Mouse (Mus musculus) heart, adult 18-20 months (tissue): Measurements from ENCODE around the gene Tmem174. TPM values are rescaled to one million over a fixed set of nuclear protein-coding genes. Genes with fewer than 3 reads are reported as not detected.

ENCODE experiments used
- DNase-seq, 2 experiments: peaks; one replicate each; pipeline ENCODE4 v3.0.0; 2021 to 2022; ENCODE audit warnings: mixed read lengths in 1 of 2
- total RNA-seq, 2 experiments: library from RNA; stranded (reverse); gene quantifications; 2 replicates each; pipeline ENCODE4 v1.2.3; 2021

The Tmem174 gene
- total RNA-seq, 2 experiments from 2014 or later = not detected

DNA sequence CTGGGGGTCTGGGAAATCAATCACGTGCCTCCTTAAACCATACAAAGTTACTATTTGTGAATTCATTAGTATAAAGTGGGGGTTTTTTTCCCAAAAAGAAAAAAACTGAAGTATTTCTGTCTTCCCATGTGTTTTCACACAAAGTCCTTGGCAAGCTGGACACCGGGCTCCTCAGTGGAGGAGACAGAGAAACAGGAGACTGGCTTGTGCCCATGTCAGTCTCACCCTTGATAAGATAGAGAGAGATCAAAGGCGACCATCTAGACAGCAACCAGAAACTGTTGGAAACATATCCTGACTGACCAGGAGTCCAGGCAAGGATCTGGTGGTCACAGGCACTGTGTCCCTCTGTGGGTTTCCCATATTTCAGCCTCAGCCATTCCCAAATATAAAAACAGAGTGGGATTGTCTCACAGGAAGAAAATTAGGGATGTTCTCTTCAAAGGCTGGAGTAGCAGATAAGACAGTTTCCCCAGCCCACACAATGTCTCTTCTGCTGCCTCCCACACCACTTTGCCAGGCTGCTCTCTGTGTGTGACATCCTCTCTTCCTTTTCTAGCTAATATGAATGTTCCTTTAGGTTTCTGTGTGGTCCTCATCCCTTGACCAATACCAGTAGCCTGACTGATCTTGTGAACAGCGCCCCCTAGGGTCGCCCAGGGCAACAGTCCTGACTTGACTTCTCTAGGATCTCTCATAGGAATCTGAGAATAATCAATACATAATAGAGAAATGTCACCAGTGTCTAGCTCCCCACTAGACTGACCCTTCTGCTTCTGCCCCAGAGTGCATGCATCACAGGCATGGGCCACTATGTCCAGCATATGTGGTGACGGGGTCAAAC is 3.3 kb downstream of the Tmem174 start:
- no peak for DNase-seq

DNA sequence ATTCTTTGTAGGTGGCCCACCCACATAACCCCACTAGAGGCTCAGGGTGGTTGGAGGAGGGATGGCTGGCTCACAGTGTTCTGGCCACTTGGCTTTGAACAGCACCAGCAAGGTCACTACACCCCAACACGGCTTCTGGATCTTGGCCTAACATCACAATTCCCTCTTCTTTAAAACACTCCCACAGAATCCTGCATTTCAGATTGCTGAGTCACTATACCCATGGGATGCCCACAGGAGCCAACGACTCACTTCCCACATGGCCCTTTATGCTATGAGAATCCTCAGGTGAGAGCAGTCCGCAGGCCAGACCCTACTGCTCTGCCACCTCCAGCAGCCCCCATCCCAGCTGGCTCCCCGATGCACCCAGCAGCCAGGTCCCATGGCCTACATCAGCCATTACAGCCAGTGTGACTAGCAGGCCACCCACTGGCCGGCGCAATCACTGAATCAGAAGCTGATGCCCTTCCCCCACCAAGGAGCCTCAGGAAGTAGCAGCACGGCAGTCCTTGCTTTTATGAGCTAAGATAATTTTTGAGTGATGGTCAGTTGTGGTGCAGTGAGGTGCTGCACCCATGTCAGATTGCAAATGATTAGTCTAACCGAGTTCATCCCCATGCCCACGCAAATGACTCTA is 4.8 kb downstream of the Tmem174 start:
- DNase-seq = peak; percentile 18 to 38

DNA sequence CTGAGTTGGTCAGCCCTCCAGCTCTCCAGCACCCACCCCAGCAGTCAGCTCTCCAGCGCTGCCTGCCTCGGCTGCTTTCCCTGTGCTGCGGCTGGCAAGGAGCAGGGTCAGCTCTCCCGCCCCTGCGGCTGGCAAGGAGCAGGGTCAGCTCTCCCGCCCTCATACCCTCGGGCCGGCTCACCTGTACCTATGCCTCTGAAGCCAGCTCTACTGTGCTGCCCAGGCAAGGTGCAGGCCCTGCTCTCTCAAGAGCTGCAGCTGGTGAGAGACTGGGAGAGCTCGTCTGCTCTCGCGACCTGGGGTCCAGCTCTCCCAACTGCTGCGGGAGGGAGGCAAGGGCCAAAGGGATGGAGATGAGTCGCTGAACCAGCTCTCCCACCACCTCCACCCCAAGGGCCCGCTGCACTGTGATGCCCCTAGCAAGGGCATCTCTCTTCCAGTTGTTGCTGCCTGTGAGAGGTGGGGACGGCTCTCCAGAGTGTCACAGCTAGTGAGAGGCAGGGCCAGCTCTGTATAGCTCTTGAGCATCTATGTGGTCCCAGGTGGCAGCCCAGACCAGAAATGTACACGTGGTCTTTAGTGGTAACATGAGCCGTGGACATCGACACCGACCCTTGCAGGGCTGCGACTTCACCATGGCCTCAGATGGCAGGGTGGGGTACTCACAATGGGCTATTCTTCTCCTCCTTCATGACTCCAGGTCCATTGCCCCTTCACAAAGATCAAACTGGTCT is 5.9 kb downstream of the Tmem174 start:
- DNase-seq = no peak

DNA sequence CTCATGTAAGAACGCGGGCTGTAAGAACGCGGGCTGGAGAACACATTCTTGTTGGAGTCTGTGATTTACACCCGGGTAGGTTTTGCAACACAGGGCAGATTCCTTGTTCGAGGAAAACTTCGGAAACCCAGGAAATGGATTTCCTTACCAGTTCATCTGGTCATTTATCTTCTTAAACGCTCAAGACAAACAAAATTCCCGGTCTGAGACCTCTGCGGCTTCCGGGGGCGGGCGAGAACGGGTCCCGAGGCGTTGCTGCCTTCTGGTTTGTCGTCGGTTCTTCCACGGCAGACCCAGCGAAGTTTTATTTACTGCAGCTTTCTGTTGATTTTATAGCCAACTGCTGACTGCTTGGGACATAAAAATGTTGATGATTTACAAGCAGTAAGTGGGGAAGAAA is 10.5 kb downstream of the Tmem174 start:
- no peak for DNase-seq

DNA sequence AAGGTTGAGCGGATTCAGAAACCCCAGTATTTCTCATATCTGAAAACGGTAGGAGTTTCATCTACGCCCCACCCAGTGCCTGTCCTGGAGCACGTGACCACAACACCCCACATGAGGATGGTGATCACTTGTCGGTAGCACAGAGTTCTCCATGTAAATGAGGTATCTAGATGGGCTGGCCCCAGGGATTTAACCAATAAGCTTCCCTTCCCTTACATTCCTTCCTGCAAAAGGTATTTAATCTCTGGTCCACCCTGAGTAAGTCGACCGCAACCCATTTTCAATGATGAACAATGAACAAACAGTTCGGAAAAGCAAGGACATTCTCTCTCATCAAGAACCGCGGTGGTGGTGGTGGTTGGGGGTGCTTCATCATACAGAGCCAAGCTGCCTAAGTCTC is 12.7 kb downstream of the Tmem174 start:
- DNase-seq = no peak

DNA sequence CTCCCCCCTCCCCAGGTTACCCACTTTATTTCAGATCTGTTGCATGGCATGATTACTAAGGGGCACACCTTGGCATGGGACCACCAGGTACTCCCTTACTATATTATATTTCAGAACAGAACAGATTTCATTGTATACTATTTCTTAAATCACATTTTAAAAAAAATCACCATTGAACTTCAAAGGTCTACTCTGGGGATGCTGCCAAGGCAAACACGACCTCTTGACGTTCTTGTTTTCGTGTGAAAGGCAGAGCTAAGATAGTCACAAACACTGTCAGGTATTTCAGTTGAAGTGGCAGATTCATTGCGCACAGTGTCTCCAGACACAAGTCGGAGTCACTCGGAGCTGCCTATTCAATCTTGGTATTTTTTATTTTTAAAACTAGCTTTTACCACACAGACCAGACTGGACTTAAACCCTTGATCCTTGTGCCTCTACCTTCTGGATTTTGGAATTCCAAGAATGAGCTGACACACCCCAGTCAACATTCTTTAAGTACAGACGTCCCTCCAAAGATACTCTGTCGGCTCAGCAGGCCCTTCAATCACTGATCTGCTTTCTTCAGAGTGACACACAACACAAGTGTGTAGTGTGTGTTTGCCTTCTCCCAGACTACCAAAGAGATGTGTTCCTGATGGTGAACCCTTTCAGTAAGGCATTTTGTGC is 14.2 kb downstream of the Tmem174 start:
- no peak for DNase-seq

DNA sequence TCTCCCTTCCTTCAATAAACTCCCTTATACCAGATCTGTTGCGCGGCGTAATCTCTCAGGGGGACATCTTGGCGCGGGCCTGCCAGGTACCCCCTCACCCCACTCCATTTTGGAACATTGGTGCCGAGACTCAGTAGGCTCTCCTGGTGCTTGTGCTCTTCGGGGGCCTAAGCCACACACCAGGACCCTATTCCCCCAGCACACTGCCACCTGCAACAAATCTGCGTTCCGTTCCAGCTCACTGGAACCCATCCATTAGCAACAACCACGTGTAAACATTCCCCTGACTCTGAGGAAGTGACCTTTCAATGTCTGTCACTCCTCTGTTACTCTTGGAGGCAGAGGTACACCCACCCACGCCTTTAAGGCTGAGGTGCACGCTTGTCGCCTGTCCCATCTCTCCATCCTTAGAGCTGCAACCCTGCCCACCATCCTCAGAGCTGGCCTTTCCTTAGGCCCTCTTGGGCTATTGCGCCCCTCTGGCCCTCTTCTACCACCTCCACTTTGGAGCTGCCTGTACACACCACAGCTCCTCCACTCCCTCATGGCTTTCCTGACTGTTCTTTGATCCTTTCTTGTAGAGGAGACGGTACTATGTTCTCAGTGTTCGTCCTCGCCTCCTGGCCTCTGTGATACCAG is 19.7 kb downstream of the Tmem174 start:
- no peak for DNase-seq

DNA sequence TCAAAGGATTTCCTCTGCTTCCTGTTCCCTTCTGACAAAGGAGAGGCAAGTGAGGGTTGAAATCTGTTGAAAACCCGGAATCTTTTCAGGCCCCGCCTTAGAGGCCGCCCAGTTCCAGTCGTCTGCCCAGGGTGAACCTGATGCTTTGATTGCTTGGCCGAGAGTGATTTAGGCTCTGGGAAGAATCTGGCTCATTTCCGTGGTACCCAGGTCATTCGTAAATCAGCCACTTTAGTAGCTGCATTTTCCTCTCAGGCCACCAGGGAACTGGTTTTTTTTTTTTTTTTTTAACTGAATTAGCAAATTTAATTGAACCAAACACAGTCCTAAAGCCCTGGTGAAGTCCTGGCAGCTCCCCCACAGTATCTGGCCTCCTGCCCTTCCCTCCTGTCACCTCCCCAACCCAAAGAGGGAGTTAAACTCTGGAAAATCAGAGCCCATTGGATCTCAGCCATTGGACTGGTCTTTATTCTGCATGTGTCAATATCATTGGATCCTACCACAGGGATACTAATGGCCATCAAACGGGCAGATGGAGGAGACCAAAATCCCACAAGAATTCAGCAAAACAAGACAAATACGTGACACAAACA is 29.2 kb downstream of the Tmem174 start:
- peak in 1 of 2 experiments; percentile 12 for DNase-seq

DNA sequence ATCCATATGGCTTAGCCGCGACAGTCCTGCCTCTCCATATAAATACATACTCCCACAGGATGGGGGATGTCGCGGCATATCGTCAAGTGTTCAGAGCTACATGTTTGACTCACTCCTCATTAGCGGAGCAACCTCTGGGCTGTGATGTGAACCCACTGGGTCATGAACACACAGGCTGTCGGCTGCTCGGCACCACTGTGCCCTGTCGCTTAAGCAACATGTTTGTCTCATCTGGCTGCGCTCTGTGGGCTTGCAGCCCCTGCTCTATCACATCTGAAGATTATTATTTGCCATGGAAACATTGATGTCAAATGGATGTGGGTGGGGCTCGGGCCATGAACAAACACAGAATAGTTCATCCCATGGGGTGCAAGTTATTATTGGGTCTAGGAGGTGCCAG is 33.4 kb downstream of the Tmem174 start:
- DNase-seq = no peak

DNA sequence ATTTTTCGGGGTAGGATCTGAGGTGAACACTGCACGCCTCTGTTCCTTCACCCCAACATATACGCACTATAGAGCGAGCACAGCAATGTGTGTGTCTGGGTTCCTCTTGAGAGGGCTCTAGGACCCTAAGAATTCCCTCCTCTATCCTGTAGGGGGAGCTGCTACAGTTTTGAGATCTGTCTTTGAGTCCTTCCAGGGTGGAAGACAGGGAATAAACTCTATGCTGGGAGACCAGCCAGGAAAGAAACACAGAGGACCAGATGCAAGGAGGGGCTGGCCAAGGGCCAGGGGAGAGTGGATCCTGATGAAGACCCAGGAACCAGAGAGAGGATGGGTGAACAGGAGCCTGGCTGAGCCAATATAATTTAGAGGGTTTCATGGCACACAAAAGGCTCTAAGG is 40.5 kb downstream of the Tmem174 start:
- peak in 1 of 2 experiments; percentile 20 for DNase-seq

DNA sequence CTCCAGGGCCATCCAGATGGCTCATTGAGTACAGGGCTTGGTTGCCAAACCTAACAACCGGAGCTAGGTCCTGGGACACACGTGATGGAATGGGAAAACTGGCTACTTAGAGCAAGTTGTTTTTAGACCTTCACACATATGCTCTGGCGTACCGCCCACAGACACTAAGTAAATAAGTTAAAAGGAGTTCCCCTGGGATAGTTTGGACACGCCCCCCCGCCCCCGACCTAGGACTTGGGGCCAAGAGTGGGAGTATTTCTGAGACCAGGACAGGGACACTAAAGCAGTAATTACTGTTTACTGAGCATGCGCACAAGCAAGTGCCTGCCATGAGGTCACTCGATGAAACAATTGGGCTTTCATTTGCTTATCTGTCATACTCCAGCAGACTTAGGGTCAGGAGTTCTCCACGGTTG is 42.5 kb downstream of the Tmem174 start:
- peak in 1 of 2 experiments; percentile 10 for DNase-seq

DNA sequence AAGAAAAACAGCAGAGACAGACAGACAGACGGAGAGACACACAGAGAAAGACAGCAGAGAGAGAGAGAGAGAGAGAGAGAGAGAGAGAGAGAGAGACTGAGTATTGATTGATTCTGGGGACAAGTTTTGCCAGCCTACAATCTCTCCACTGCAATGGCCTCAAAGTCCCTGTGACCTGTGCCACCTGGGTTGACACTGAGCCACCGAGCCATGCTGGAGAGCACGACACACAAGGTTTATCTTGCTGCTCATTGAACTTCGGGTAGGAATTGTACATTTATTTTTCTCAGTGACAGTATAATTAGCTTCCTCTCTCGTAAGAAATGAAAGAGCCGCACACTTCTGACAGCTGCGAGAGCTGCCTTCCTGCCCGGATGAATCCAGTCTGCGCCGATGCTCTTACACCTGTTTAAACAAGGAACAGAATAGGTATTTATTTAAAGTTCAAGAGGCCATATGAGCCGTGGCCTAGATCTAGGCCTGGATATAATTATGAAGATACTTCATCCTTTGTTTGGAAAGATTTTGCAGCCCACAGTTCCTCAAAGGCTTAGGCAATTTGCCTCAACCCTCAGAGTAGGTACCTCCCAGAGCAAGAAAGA is 43.2 kb downstream of the Tmem174 start:
- DNase-seq = no peak

DNA sequence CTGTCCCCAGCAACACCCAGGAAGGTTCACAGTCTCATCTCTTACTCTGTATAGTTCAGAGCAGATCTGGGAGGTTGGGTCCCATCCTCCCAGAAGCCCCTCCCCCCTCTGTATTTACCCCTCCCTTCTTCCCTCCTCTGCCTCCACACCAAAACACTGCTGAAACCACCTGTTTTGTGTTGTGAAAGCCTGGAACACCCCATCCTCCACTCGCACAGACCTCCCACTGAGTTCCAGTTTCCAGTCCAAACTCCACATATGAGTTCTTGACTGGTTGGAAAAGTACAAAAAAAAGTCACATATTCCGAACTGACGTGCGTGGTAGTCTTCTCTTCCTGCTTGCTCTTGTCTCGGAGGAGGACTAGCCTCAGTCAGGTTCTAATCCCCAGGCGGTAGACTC is 45.8 kb downstream of the Tmem174 start:
- DNase-seq = no peak

DNA sequence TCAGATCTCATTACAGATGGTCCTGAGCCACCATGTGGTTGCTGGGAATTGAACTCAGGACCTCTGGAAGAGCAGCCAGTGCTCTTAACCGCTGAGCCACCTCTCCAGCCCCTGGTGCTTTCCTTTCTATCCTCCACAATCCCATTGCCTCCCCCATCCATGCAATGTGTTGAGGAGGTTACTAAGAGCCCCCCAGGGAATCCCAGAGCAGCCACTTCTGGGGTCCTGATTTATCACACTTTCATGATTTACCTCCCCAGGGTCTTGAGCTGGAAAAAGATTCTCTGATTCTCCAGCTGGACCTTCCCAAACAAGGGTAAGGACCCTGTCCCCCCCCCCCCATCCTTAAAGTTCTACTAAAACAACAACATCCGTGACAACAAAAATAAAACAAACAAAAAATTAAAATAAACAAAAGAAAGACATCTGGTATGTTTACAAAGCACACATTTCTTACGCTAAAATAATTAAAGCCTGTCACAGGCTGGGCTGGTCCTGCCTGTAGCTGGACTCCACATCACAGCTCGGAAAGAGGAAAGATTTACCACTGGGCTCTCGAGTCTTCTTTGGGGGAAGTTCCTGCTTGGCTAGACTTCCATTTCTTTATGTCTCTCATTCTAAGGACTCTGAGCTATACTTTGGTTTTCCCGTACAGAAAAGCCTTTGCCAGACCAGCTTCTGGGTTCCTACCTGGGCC is 46.4 kb downstream of the Tmem174 start:
- no peak for DNase-seq

DNA sequence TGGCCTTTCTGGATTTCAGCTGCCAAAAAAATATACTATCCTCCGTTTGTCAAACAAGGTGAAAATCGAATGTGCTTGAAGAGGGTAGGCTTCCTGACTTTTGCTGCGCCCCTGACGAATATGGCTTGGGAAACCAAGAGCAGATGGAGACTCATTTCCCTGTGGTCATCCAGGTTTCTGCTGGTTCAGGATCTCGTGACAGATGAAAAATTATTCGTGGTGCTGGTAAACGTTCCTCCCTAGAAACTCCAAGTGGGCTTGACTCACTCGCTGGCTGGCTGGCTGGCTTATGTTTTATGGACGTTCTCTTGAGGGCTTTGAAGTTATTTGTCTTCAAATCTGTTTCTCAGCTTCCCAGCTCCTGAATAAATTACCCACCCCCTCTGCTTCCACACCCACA is 47.6 kb downstream of the Tmem174 start:
- DNase-seq = no peak

DNA sequence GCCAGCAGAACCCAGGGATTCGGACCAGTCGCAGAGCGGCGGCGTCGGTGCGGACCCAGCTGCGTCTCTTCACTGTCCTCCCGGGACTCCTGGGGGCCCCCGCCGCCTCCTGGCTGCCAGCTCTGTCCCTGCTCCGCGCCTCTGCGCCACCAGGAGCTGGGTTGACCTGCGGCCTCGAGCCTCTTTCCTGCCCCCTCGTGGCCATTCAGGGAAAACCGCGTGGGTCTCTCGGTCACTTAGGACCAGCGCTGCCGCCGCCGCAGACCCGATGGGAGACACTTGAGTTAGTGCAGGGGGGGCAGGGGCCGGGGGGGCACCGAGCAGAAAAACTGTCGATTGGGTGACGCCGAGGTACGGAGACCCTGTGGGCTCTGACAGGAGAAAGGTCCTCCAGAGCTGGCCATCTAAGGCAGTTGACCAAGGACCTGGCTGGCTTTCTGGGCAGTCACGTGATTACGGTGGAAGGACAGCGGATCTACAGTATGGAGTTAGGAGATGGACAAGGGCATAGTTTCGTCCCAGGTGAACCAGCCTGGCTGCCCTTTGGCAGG is 48.2 kb downstream of the Tmem174 start:
- peak; percentile 71 to 85 for DNase-seq

DNA sequence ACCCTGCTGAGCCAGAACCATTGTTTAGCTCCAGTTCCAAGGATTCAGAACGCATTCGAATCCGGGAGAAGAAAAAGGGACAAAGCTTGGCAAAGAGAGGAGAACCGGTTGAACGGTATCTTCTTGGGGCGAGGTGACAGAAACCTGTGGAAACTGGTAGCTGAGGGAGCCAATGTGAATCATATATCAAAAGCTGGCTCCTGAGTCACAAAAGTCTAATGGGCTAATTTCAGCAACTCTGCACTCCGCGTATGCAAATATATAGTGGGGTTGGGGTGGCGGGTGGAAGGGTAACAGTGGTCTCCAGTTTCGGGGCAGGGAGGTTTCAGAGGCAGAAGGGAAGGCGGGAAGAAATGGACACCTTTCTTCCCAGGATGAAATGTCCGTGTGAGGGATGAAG is 48.7 kb downstream of the Tmem174 start:
- no peak for DNase-seq

DNA sequence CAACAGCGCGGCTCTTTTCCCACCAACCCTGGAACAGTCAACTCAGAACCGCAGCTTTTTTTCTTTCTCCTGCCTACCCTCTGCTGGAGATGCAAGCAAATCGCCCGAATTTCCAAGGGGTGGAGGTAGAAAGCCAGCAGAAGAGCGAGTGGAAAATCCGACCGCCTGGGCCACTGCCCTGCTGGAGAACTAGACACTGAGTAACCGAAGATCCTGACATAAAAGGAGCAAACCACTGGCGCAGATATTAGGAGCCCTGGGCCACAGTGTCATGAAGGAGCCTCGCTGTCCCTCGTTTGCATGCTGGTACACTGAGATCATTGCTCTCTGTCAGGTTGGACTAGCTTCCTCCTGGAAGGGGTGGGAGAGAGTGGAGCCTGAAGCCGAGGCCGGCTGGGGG is 49.6 kb downstream of the Tmem174 start:
- no peak for DNase-seq

DNA sequence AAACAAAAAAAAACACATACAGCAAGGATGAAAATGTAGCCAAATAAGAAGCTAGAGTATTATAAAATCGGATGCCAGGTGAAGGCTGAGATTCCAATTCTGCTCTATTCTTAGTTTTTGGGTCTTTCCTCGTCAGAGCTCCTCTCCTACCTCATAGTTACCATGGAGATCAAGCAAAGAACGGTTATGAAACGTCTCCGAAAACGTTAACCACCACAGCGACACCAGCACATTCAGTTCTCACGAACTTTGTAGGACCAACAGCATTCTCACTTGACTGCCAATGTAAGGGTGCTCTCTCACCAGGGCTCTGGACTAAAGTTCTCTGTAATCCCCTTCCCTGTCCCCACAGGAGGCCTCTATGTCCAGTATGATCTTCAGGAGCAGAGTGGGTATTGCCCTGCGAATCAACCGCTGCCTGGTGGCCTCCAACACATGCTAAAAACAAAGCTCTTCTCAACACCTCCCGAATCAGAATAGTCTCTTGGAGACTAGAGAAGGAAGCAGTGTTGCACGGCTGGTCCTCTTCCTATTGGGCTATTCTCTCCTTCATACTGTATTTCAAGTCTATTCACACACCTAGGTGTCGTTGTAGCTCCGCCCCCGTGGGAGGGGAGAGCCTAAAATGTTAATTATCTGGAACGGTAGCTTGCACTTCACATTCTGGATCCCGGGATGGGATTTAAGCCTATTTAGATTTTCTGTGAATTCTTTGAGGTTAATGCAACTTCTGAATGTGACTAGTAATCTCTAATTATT is 50.2 kb downstream of the Tmem174 start:
- DNase-seq = no peak
